Mouse (Mus musculus): ENCODE measurements at regions not wholly inside any gene's neighbourhood (a gene's known extent, or its start where the extent isn't known, plus 50 kb on each side); places are given as distances from the start of the nearest gene placed in this dataset.

GRCm38 (mm10) chr6:11608214-11608613 is 299.1 kb downstream of the Ndufa4 start:
- TF ChIP-seq CTCF (IDR thresholded peaks at IDR 0.05; ENCODE audit: borderline replicate concordance, insufficient read depth, low read depth, low read length), result no peak
- TF ChIP-seq POLR2A (IDR thresholded peaks at IDR 0.05; ENCODE audit: borderline replicate concordance, insufficient read depth, low read length), result no peak

Measured in cerebellum, adult 2 months (tissue).